Mouse (Mus musculus) kidney, embryonic 14.5 days (tissue): ENCODE data around the gene Ost4. TPM values are rescaled to one million over a fixed set of nuclear protein-coding genes. Genes with fewer than 3 reads are reported as not detected.

Experiments
- ATAC-seq: fragments of 200-750 bp; cut with Nextera tagmentation; 2 replicates; pipeline ENCODE4 v1.8.0; 2017; ENCODE audit warnings: moderate number of reproducible peaks, mild to moderate bottlenecking, moderate TSS enrichment, moderate library complexity; ENCODE audit not compliant: low FRiP score, low TSS enrichment
- H3K27ac ChIP-seq: fragments of 300-500 bp; sonication (generic); 2 replicates; pipeline ENCODE4 v1.5.1; 2014; ENCODE audit warnings: low read depth, mild to moderate bottlenecking, low read length, moderate library complexity, mixed read lengths
- H3K27me3 ChIP-seq: fragments of 300-500 bp; sonication (generic); 2 replicates; pipeline ENCODE4 v1.6.1; 2014; ENCODE audit warnings: mild to moderate bottlenecking, low read length; ENCODE audit not compliant: control insufficient read depth, insufficient read depth
- H3K36me3 ChIP-seq: fragments of 300-500 bp; sonication (generic); 2 replicates; pipeline ENCODE4 v1.6.1; 2014; ENCODE audit warnings: low read length, mixed read lengths; ENCODE audit not compliant: control insufficient read depth, insufficient read depth
- H3K4me1 ChIP-seq: fragments of 300-500 bp; sonication (generic); 2 replicates; pipeline ENCODE4 v1.6.1; 2014; ENCODE audit warnings: low read length, mixed read lengths; ENCODE audit not compliant: control insufficient read depth, insufficient read depth
- H3K4me2 ChIP-seq: fragments of 300-500 bp; sonication (generic); replicated peaks from 2 replicates; pipeline ENCODE4 v1.6.1; 2014; ENCODE audit warnings: low read depth, mild to moderate bottlenecking, low read length
- H3K4me3 ChIP-seq: fragments of 300-500 bp; sonication (generic); 2 replicates; pipeline ENCODE4 v1.5.1; 2014; ENCODE audit warnings: mild to moderate bottlenecking, low read length
- H3K9ac ChIP-seq: fragments of 300-500 bp; sonication (generic); 2 replicates; pipeline ENCODE4 v1.6.1; 2014; ENCODE audit warnings: low read depth, mild to moderate bottlenecking, low read length, moderate library complexity
- H3K9me3 ChIP-seq: fragments of 300-500 bp; sonication (generic); 2 replicates; pipeline ENCODE4 v1.6.1; 2016; ENCODE audit warnings: low read length; ENCODE audit not compliant: control insufficient read depth
- WGBS: fragments of 180-500 bp; shearing (Covaris S2); extraction: QIAGEN DNeasy Blood & Tissue Kit; methylation state at CpG from one replicate; pipeline ENCODE4 v1.1.7; 2014; 5-methylcytosine and 5-hydroxymethylcytosine counted together
- polyA plus RNA-seq: library from polyadenylated mRNA; unstranded; fragments of >200 nt; fragmentation: Nextera tagmentation; extraction: Ambion mirVana; gene quantifications from 2 replicates; pipeline ENCODE4 v1.2.1, GENCODE M21; 2014

The Ost4 gene
- polyA plus RNA-seq, 1 experiment from 2014 or later = 500 TPM

DNA sequence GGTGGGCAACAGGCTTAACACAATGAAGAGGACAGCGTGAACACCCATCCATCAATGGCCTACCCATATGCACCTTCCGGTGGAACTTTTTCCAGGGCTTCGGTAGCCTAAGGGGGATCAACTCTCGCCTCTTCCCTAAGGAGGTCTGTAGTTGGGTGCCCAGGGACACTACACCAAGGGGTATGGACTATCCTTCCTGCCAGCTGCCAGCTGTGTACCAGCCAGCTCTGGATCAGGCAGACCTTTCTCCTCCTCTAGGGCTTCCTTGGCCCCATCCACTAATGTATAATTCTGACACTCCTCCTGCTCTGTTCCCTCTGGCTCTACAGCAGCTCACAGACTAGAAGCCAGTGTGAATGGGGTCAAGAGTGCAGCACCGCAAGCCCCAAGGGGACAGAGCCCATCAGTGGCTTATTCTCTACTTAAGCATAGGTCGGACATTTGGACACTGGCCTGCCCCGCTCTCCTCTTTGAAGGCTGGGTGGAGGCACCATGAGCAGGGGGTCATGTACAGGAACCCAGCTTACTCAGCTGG is 6.6 kb upstream of the Ost4 start:
- Histone ChIP-seq H3K4me3 (peak overlapping the region; percentile 60), H3K27me3 (no peaks in the 10 kb centered on the region), H3K4me2 (peak overlapping the region; percentile 61), H3K36me3 (peaks cover 26% of the 10 kb centered on the region), H3K9ac (peak overlapping the region; percentile 74), H3K9me3 (no peaks in the 10 kb centered on the region), H3K4me1 (peaks cover 54% of the 10 kb centered on the region), H3K27ac (peak overlapping the region; percentile 96)
- no peak for ATAC-seq
- WGBS = 42% methylated on average over 7 of the region's 7 CpGs

DNA sequence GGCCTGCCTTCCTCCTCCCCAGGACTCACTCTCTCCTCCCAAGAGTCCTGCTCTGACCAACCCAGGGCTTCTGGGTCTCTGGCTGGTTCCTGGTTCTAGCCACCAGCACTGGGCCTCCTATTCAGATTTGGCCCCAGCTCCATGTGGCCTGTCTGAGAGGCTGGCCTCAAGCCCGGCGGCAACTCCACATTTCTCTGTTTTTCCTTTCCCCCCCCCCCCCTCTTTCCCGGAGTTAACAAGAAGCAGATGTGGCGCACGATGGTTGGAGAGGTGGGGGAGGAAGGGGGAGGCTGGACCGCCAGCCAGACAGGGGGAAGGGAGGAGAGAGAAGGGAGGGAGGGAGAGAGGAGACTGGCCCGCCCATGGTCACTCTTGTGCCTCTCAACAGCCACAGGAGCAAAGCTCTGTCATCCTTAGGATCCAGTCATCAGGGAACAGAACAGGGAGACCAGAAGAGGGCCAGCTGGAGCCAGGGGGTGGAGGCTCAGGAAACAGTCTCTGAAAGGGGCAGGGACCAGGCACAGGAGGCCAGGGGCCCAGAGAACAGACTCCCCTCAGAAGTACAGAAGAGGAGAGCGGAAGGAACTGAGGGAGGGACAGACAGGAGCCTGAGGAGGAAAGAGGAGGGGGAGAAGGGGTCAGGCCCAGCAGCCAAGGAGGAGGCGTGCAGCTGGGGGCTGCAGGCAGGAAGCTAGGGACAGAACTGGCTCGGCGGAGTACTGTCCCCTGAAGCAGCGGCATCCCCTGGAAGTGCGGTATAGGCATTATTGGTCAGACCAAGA is 5.7 kb upstream of the Ost4 start, which contains the start of gene Emilin1:
Gene Emilin1, plus strand, starts transcription at position 343 of the 782 bp plus-strand sequence.
- H3K4me2 ChIP-seq = peak within 1 kb of the TSS; percentile 61
- H3K27me3 ChIP-seq = no peaks in the 10 kb centered on the region
- H3K27ac ChIP-seq = peak within 1 kb of the TSS; percentile 96
- H3K9ac ChIP-seq = peak within 1 kb of the TSS; percentile 74
- no peaks in the 10 kb centered on the region for H3K9me3 ChIP-seq
- H3K4me3 ChIP-seq = peak within 1 kb of the TSS; percentile 60
- 11% methylated on average over 11 of the region's 13 CpGs for WGBS
- peaks cover 63% of the 10 kb centered on the region for H3K4me1 ChIP-seq
- peak; percentile 75 for ATAC-seq
- H3K36me3 ChIP-seq = peaks cover 18% of the 10 kb centered on the region

DNA sequence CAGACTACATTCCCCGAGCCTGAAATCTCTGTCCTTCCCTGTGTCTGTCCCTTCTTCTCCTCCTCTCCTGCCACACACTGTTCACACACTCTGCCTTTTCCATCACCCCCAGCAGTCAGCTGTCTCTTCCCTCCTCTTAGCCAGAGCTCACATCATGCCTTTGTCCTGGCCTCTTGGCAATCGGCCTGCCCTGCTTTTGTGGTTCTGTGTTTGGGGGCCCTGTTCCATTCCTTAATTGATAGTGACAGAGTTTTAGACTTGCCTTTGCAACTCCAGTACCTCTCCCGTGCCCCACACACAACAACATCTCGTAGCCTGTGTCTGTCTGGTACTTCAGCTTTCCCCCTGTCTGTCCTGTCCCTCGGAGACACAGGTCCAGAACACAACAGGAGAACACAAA is 4.6 kb upstream of the Ost4 start:
- Histone ChIP-seq H3K4me2 (no peak overlapping the region), H3K4me1 (peaks cover 63% of the 10 kb centered on the region), H3K9me3 (no peaks in the 10 kb centered on the region), H3K36me3 (peaks cover 7% of the 10 kb centered on the region), H3K27ac (peak overlapping the region; percentile 96), H3K9ac (peak overlapping the region; percentile 13; the same call in 1 of the 2 replicates), H3K27me3 (no peaks in the 10 kb centered on the region), H3K4me3 (no peak overlapping the region)
- no peak for ATAC-seq
- WGBS = 71% methylated on average over 5 of the region's 5 CpGs

DNA sequence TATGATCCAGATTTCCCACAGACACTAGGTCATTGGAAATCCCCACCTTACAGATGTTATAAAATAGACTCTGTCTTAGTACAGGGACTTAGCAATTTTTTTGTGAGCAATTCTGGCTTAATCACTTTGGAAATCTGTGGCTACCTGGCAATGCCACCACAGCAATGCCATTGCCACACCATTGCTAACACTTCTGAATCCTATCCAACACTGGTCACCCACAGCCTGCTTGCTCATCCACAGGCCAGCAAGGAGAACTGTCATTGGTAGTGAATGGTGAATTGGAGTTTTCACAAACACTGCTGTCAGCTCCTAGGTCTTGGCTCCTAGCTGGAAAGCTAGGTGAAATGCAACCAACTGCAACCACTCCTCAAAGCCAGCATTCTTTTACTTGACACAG is 2.9 kb upstream of the Ost4 start:
- no peak overlapping the region for H3K4me2 ChIP-seq
- peaks cover 71% of the 10 kb centered on the region for H3K4me1 ChIP-seq
- H3K9ac ChIP-seq = no peak overlapping the region
- no peaks in the 10 kb centered on the region for H3K27me3 ChIP-seq
- H3K27ac ChIP-seq = peak overlapping the region; percentile 98
- H3K9me3 ChIP-seq = no peaks in the 10 kb centered on the region
- ATAC-seq = no peak
- no peak overlapping the region for H3K4me3 ChIP-seq
- peaks cover 8% of the 10 kb centered on the region for H3K36me3 ChIP-seq

DNA sequence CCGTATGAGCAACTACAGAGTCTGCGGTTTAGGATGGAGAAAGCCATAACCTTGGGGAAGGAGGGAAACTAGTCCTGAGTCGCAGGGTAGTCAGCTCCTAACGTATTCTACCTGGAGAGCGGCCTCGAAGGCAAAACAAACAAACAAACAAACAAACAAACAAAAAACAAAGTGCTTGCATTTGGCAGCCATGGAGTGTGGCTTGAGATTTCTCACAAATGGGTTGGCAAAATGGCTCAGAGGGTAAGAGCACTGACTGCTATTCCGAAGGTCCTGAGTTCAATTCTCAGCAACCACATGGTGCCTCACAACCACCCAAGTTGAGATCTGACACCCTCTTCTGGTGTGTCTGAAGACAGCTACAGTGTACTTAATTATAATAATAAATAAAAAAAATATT is 2.3 kb upstream of the Ost4 start:
- Histone ChIP-seq H3K27me3 (no peaks in the 10 kb centered on the region), H3K9ac (no peak overlapping the region)
- WGBS = 78% methylated on average over 7 of the region's 7 CpGs

DNA sequence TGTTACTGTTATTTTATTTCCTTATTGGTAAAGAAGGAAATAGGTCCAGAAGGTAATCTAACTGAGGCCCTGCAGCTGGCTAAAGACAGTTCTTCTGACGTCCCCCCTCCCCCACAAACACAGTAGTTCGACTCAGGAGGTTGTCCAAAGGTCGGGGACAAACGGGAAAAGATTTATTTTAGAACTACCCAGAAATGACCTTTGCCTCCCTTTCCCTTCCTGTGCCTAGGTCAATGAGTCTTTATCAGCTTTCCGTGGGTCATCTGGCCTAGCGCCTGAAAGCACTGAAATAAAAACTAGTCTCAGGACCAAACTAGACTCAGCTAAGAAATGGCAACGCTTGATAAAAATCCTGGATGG is 1.7 kb upstream of the Ost4 start:
- Histone ChIP-seq H3K36me3 (peaks cover 20% of the 10 kb centered on the region), H3K9me3 (no peaks in the 10 kb centered on the region), H3K4me3 (no peak overlapping the region), H3K4me2 (peak overlapping the region; percentile 94; the same call in 1 of the 2 replicates), H3K9ac (peak overlapping the region; percentile 86; the same call in 1 of the 2 replicates), H3K27me3 (no peaks in the 10 kb centered on the region), H3K27ac (peak overlapping the region; percentile 98), H3K4me1 (peaks cover 68% of the 10 kb centered on the region)
- 18% methylated on average over 7 of the region's 7 CpGs for WGBS
- ATAC-seq = no peak

More for the DNA sequence above, 2.3 kb upstream of the Ost4 start:
- Histone ChIP-seq H3K27ac (peak overlapping the region; percentile 98), H3K4me2 (no peak overlapping the region), H3K4me3 (no peak overlapping the region), H3K9me3 (no peaks in the 10 kb centered on the region), H3K4me1 (peaks cover 69% of the 10 kb centered on the region), H3K36me3 (peaks cover 14% of the 10 kb centered on the region)
- no peak for ATAC-seq

DNA sequence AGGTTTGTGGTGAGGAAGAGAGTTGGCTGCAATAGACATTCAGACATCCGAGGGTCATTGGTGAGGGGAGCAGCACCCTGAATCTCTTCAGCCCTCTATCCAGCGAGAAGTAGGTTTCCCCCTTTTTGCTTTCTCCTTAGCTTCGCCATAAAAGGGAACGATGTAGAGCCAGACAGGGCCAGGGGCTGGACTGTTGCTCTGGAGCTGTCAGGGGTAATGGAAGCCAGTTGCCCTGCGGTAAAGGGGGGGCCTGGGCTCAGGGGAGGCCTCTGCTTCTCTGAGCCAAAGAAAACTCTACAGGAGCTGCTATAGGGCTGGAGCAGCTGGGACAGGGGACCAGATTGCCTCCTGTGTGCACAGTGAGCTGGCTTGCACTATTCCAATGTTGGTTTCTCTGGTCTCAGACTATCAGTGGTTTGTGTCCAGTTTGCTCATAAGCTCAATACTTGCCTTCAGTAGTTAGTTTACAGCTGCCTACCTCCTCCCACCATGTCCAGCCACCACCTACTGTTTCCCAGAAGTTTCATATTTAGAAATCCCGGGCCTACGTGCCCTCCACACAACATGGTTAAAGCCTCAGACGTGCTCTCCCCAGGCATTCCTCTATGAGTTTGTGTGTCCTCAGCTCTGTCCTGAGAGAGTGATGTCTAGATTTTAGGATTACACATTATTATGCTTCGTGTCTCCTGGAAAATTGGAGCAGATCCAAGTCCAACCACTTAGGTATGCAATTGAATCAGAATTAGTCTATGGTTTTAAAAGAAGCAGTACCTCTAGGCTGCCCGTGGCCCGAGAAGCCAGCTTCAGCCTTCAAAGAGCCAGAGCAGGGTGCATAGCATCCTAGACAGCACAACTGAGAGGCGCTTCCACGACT is 1.1 kb upstream of the Ost4 start:
- ATAC-seq = peak; percentile 14; the same call in 1 of the 2 replicates
- H3K4me1 ChIP-seq = peaks cover 62% of the 10 kb centered on the region
- H3K4me2 ChIP-seq = peak overlapping the region; percentile 94
- WGBS = 29% methylated on average over 13 of the region's 13 CpGs
- peaks cover 26% of the 10 kb centered on the region for H3K36me3 ChIP-seq
- H3K27ac ChIP-seq = peak overlapping the region; percentile 98
- peak overlapping the region; percentile 75 for H3K4me3 ChIP-seq
- H3K9me3 ChIP-seq = no peaks in the 10 kb centered on the region
- H3K27me3 ChIP-seq = no peaks in the 10 kb centered on the region
- peak overlapping the region; percentile 86 for H3K9ac ChIP-seq

DNA sequence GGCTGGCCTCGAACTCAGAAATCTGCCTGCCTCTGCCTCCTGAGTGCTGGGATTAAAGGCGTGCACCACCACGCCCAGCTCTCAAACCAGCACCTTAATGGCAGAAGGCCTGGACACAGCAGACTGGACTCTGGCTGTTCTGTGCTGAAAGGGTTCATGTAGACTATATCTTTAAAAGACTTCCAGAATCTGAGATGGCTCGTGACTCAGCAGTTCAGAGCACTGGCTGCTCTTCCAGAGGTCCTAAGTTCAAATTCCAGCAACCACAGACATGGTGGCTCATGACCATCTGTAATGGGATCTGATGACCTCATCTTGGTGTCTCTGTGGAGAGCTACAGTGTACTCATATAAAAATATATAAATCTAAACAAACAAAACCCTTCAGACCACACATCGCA is 5.7 kb downstream of the Ost4 start:
- no peak overlapping the region for H3K27ac ChIP-seq
- no peak overlapping the region for H3K4me2 ChIP-seq
- peaks cover 17% of the 10 kb centered on the region for H3K4me1 ChIP-seq
- peaks cover 76% of the 10 kb centered on the region for H3K36me3 ChIP-seq
- no peak overlapping the region for H3K9ac ChIP-seq
- 88% methylated on average over 5 of the region's 5 CpGs for whole genome bisulfite sequencing
- no peak overlapping the region for H3K4me3 ChIP-seq
- no peak for ATAC-seq
- H3K27me3 ChIP-seq = no peaks in the 10 kb centered on the region
- no peaks in the 10 kb centered on the region for H3K9me3 ChIP-seq
